Mouse (Mus musculus): Measurements from ENCODE around the gene Rpl36al. TPM values are rescaled to one million over a fixed set of nuclear protein-coding genes. Genes with fewer than 3 reads are reported as not detected.
"Not testable (repeated sequence)": the region's sequence is repeated elsewhere in the genome, so short reads cannot be mapped to it uniquely, and the experiment has no call there.

Gene Rpl36al
- total and polyA plus RNA-seq, 2 experiments: 129 to 466 TPM

DNA sequence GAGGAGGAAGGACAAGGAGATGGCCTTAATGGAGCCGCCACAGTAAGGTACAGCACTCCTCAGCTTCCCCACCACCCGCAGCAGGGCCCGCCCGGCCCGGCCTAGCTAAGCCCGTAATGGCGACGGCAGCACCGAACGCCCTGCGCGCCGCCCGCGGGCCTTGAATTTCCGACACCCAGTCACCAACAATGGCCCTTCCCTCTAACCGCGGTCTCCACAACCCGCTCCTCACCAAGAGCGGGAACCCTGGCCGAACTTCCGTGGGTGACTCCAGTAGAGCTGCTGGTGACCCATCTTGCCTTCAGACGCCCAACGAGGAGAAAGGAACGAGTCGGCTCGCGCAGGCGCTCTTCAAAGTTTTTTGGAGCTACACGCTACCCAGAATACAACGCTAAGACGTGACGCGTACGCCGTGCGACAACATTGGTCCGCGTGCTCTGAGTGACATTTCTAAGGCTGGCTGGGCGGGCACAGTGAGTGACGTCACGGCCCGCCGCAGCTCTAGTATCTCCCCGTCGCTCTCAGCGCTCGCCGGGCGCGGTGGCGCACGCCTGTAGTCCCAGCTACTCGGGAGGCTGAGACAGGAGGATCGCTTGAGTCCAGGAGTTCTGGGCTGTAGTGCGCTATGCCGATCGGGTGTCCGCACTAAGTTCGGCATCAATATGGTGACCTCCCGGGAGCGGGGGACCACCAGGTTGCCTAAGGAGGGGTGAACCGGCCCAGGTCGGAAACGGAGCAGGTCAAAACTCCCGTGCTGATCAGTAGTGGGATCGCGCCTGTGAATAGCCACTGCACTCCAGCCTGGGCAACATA is 24.9 kb downstream of the Rpl36al start, which contains the start of gene Rps29:
Gene Rps29, minus strand, starts transcription at position 422 of the 813 bp plus-strand sequence.
- Histone ChIP-seq H3K36me3 (ENCODE audit: control insufficient read depth, insufficient read depth, low read length) (peaks cover 20% of the 10 kb centered on the region), H3K4me3 (ENCODE audit: insufficient read depth, low read depth, low read length) (peak within 1 kb of the TSS; percentile 89), H3K9ac (ENCODE audit: low read depth, low read length) (peak within 1 kb of the TSS; percentile 93), H3K27ac (replicated peaks; ENCODE audit: insufficient read depth, low read depth, low read length) (peak within 1 kb of the TSS; percentile 80)
- H3K27me3 ChIP-seq (ENCODE audit: control insufficient read depth, insufficient read depth, low read length); H3K79me2 ChIP-seq (ENCODE audit: control insufficient read depth, insufficient read depth, low read length); H3K4me1 ChIP-seq (ENCODE audit: control insufficient read depth, insufficient read depth, low read length): not testable (repeated sequence)
- peak; percentile 97 for DNase-seq (ENCODE audit: extremely low read depth, low read depth, low spot score)
- peak; percentile 88 for TF ChIP-seq POLR2A (IDR thresholded peaks at IDR 0.05; ENCODE audit: extremely low read depth, insufficient read depth, low read length)
- under 1% methylated on average over 60 of the region's 68 CpGs for WGBS

GRCm38 (mm10) chr12:69158366-69158764 is 25.5 kb downstream of the Rpl36al start:
- H3K9ac ChIP-seq (ENCODE audit: low read depth, low read length): peak overlapping the region; percentile 93
- H3K4me1 ChIP-seq (ENCODE audit: control insufficient read depth, insufficient read depth, low read length): 0 out of 2 replicates have a peak, but pooled peaks cover 4% of the 10 kb centered on the region
- no peaks in the 10 kb centered on the region for H3K27me3 ChIP-seq (ENCODE audit: control insufficient read depth, insufficient read depth, low read length)
- peak overlapping the region; percentile 89 for H3K4me3 ChIP-seq (ENCODE audit: insufficient read depth, low read depth, low read length)
- WGBS: 0% methylated on average over 19 of the region's 19 CpGs
- peaks cover 20% of the 10 kb centered on the region for H3K36me3 ChIP-seq (ENCODE audit: control insufficient read depth, insufficient read depth, low read length)
- peak overlapping the region; percentile 80 for H3K27ac ChIP-seq (replicated peaks; ENCODE audit: insufficient read depth, low read depth, low read length)
- no peaks in the 10 kb centered on the region for H3K79me2 ChIP-seq (ENCODE audit: control insufficient read depth, insufficient read depth, low read length)
- TF ChIP-seq POLR2A (IDR thresholded peaks at IDR 0.05; ENCODE audit: extremely low read depth, insufficient read depth, low read length): no peak
- no peak for TF ChIP-seq CTCF (IDR thresholded peaks at IDR 0.05; ENCODE audit: low read depth, low read length)
- DNase-seq (ENCODE audit: extremely low read depth, low read depth, low spot score): peak; percentile 26

DNA sequence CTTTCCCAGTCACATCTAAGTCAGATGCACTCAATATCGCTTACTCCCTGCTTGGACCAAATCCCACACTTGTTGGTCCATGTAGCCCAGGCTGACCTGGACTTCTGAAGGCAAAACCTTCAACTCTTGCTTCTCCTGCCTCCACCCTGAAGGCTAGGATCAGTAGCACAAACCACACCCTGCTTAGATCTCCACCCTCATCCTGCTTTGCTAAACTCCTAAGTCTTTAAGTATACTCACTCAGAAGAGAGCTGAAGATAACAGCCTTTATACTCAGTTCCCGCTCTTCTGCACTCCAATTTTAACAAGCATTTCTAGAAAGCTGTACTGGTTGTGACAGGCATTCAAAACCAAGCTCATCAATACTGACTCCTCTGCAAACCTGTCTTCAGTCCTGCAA is 26.8 kb downstream of the Rpl36al start:
- Histone ChIP-seq H3K36me3 (ENCODE audit: control insufficient read depth, insufficient read depth, low read length) (peaks cover 20% of the 10 kb centered on the region), H3K9ac (ENCODE audit: low read depth, low read length) (no peak overlapping the region), H3K4me3 (ENCODE audit: insufficient read depth, low read depth, low read length) (no peak overlapping the region), H3K27ac (replicated peaks; ENCODE audit: insufficient read depth, low read depth, low read length) (no peak overlapping the region), H3K79me2 (ENCODE audit: control insufficient read depth, insufficient read depth, low read length) (no peaks in the 10 kb centered on the region), H3K27me3 (ENCODE audit: control insufficient read depth, insufficient read depth, low read length) (no peaks in the 10 kb centered on the region), H3K4me1 (ENCODE audit: control insufficient read depth, insufficient read depth, low read length) (0 out of 2 replicates have a peak, but pooled peaks cover 4% of the 10 kb centered on the region)
- WGBS: 91% methylated on average over 2 of the region's 2 CpGs
- no peak for DNase-seq (ENCODE audit: extremely low read depth, low read depth, low spot score)
- TF ChIP-seq CTCF (IDR thresholded peaks at IDR 0.05; ENCODE audit: low read depth, low read length) (no peak), POLR2A (IDR thresholded peaks at IDR 0.05; ENCODE audit: extremely low read depth, insufficient read depth, low read length) (no peak)

DNA sequence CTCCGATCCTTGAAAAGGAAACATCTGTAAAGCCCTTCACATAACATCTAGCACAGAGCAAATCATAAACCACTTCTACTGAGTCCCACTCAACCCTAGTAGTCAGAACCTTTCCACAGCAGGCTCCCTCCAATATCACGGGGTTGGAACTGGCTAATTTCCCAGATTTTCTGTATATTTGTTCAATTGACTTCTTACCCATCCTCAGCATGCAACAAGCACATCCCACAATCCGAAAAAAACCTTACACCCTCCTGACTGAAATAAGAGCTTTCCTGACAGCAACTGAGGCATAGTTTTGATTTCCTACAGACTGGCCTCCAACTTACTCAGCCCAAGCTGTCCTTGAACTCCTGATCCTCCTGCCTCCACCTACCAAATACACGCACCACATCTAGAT is 27.4 kb downstream of the Rpl36al start:
- H3K9ac ChIP-seq (ENCODE audit: low read depth, low read length): no peak overlapping the region
- H3K27ac ChIP-seq (replicated peaks; ENCODE audit: insufficient read depth, low read depth, low read length): no peak overlapping the region

DNA sequence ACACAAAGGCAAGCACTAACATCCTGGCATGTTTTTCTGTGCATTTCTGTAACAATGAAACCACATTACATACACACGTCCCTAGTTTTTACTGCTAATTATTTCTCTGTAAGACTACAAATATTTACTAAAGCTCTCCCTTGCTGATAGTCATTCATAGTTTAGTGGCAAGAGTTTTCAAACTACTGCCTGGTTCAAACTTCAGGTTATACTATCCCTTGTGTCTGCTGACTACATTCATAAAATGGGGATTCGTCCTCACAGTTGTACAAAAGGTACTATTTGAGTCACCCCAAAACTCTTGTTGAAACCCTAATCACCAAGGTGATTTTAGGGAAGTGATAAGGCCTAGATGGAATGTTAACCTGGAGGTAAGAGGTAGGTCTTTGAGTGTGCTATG is 28.0 kb downstream of the Rpl36al start:
- no peak for DNase-seq (ENCODE audit: extremely low read depth, low read depth, low spot score)
- Histone ChIP-seq H3K27me3 (ENCODE audit: control insufficient read depth, insufficient read depth, low read length) (no peaks in the 10 kb centered on the region), H3K79me2 (ENCODE audit: control insufficient read depth, insufficient read depth, low read length) (no peaks in the 10 kb centered on the region), H3K9ac (ENCODE audit: low read depth, low read length) (no peak overlapping the region), H3K27ac (replicated peaks; ENCODE audit: insufficient read depth, low read depth, low read length) (no peak overlapping the region), H3K4me1 (ENCODE audit: control insufficient read depth, insufficient read depth, low read length) (0 out of 2 replicates have a peak, but pooled peaks cover 4% of the 10 kb centered on the region), H3K4me3 (ENCODE audit: insufficient read depth, low read depth, low read length) (no peak overlapping the region), H3K36me3 (ENCODE audit: control insufficient read depth, insufficient read depth, low read length) (peaks cover 20% of the 10 kb centered on the region)
- no peak for TF ChIP-seq POLR2A (IDR thresholded peaks at IDR 0.05; ENCODE audit: extremely low read depth, insufficient read depth, low read length)
- WGBS: 77% methylated on average over 2 of the region's 2 CpGs

More for the DNA sequence above, 27.4 kb downstream of the Rpl36al start:
- DNase-seq (ENCODE audit: extremely low read depth, low read depth, low spot score): peak; percentile 51
- Histone ChIP-seq H3K79me2 (ENCODE audit: control insufficient read depth, insufficient read depth, low read length) (no peaks in the 10 kb centered on the region), H3K4me3 (ENCODE audit: insufficient read depth, low read depth, low read length) (no peak overlapping the region), H3K27me3 (ENCODE audit: control insufficient read depth, insufficient read depth, low read length) (no peaks in the 10 kb centered on the region), H3K36me3 (ENCODE audit: control insufficient read depth, insufficient read depth, low read length) (peaks cover 20% of the 10 kb centered on the region), H3K4me1 (ENCODE audit: control insufficient read depth, insufficient read depth, low read length) (0 out of 2 replicates have a peak, but pooled peaks cover 4% of the 10 kb centered on the region)
- TF ChIP-seq CTCF (IDR thresholded peaks at IDR 0.05; ENCODE audit: low read depth, low read length): no peak
- TF ChIP-seq POLR2A (IDR thresholded peaks at IDR 0.05; ENCODE audit: extremely low read depth, insufficient read depth, low read length): no peak
- WGBS: 62% methylated on average over 4 of the region's 4 CpGs

DNA sequence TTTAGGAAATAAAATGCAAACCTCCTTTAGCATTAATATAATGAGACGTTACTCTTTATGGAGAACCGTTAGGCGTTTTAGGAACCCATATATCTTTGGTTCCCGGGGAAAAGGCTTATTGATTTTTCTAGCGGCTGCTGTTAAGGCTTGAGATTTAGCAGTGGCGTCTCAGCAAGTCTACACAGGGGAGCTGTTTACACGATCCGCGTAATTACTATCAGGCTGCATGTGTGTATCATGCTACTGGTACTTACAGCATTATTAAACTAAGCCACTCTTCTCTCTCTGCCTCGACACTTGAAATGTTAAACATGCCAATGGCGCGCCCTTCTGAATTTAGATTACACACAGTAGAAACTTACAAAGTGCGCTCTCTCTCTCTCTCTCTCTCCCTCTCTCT is 33.8 kb downstream of the Rpl36al start:
- DNase-seq (ENCODE audit: extremely low read depth, low read depth, low spot score): no peak
- H3K79me2 ChIP-seq (ENCODE audit: control insufficient read depth, insufficient read depth, low read length): no peaks in the 10 kb centered on the region
- no peaks in the 10 kb centered on the region for H3K27me3 ChIP-seq (ENCODE audit: control insufficient read depth, insufficient read depth, low read length)
- no peak for TF ChIP-seq POLR2A (IDR thresholded peaks at IDR 0.05; ENCODE audit: extremely low read depth, insufficient read depth, low read length)
- no peak for TF ChIP-seq CTCF (IDR thresholded peaks at IDR 0.05; ENCODE audit: low read depth, low read length)
- WGBS: 44% methylated on average over 13 of the region's 13 CpGs
- no peaks in the 10 kb centered on the region for H3K4me1 ChIP-seq (ENCODE audit: control insufficient read depth, insufficient read depth, low read length)
- no peaks in the 10 kb centered on the region for H3K36me3 ChIP-seq (ENCODE audit: control insufficient read depth, insufficient read depth, low read length)
- H3K27ac ChIP-seq (replicated peaks; ENCODE audit: insufficient read depth, low read depth, low read length): no peak overlapping the region
- H3K9ac ChIP-seq (ENCODE audit: low read depth, low read length): no peak overlapping the region
- no peak overlapping the region for H3K4me3 ChIP-seq (ENCODE audit: insufficient read depth, low read depth, low read length)

All from liver, adult 2 months (tissue).